Mouse (Mus musculus) brain, embryonic 14.5 days (tissue): ENCODE measurements at regions not wholly inside any gene's neighbourhood (a gene's known extent, or its start where the extent isn't known, plus 50 kb on each side); places are given as distances from the start of the nearest gene placed in this dataset.
A peak's percentile ranks its signal among the peaks of the same experiment; 100 is the strongest.

ENCODE experiments used
- DNase-seq: peaks from one replicate; pipeline ENCODE4 v3.0.0-alpha.2; 2011; ENCODE audit warnings: low read depth
- CTCF ChIP-seq: fragments of 200-500 bp; IDR thresholded peaks from 2 replicates; pipeline ENCODE4 v1.5.1; 2012; ENCODE audit warnings: inconsistent platforms, mild to moderate bottlenecking, moderate library complexity, borderline replicate concordance; ENCODE audit not compliant: insufficient read depth, insufficient read length; ENCODE audit errors: extremely low read depth
- POLR2A ChIP-seq: fragments of 200-500 bp; IDR thresholded peaks from 2 replicates; pipeline ENCODE4 v1.6.1; 2012; ENCODE audit warnings: mild to moderate bottlenecking, inconsistent platforms, borderline replicate concordance; ENCODE audit not compliant: poor library complexity, insufficient read depth, insufficient read length, severe bottlenecking; ENCODE audit errors: extremely low read depth

GRCm38 (mm10) chr17:77016871-77017270, 1183.2 kb upstream of the Crim1 start:
- peak; percentile 42 for DNase-seq
- TF ChIP-seq POLR2A (no peak), CTCF (no peak)

- no peak for DNase-seq
- TF ChIP-seq POLR2A (no peak), CTCF (no peak)
Observed at GRCm38 (mm10) chr17:77029108-77029691, 1170.8 kb upstream of the Crim1 start.

GRCm38 (mm10) chr17:77034285-77034684, 1165.8 kb upstream of the Crim1 start:
- no peak for TF ChIP-seq POLR2A
- no peak for TF ChIP-seq CTCF
- DNase-seq = no peak
